Comparison of ENCODE assay signal across 15 mouse cellular contexts in the genomic region with DNA sequence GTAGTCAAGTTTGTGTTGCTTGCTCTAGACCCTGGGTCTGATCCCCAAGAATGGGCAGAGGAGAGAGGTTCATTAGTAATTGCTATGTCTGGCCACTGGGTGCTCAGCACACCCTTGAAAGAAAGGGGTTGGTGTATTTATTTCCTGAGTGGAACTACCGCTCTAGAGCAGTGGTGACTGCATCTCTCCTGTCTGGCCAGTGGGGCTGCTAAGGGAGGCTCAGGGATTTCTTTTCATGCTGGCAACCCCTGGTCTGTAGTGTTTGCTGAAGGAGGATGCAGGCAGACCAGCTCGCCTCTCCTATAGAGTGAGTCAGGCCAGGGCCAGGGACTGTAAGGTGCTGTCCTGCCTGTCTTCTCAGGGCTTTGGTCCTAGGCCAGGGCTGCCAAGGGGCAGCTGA. TPM values are rescaled to one million over a fixed set of nuclear protein-coding genes. Genes with fewer than 3 reads are reported as not detected.
DNase-seq lines count a peak whose midpoint lies in the region; ATAC-seq and TF ChIP-seq lines count a peak whose summit lies in the region.
"Had no signal": no experiment of that assay in that cellular context is flagged by ENCODE, and none has a peak within 500 bp of the region (broad histone marks: within the 10 kb centered on the region; RNA-seq: fewer than 3 reads in every experiment).

No protein-coding gene starts in this region.

- no peaks in the 10 kb centered on the region for H3K36me3 ChIP-seq in heart, adult 2 months (ENCODE audit: control insufficient read depth, insufficient read depth, low read length)
- H3K36me3 ChIP-seq in lung, embryonic 14.5 days (ENCODE audit: insufficient read depth): no peaks in the 10 kb centered on the region
- H3K36me3 ChIP-seq in embryonic facial prominence, embryonic 15.5 days: no peaks in the 10 kb centered on the region
- no peaks in the 10 kb centered on the region for H3K36me3 ChIP-seq in limb, embryonic 15.5 days
- H3K36me3 ChIP-seq: heart, embryonic 15.5 days; midbrain, embryonic 12.5 days had no signal

- no peak for DNase-seq in heart, adult 2 months
- DNase-seq in heart, adult 9 months (ENCODE audit: low spot score in 2 of 2): no peak
- DNase-seq in lung, embryonic 14.5 days: no peak
- DNase-seq in lung, postnatal 14 days: no peak
- no peak for DNase-seq in frontal cortex, postnatal 36 days (ENCODE audit: low spot score in 2 of 2)
- no peak for DNase-seq in thymus, postnatal 4 days
- DNase-seq: adrenal gland, postnatal 25 days; kidney, adult 18-20 months; left cerebral cortex, postnatal 4 days; lung, adult 2 months had no signal

- TF ChIP-seq POLR2A in heart, adult 2 months (IDR thresholded peaks at IDR 0.05; ENCODE audit: insufficient read depth, low read depth, low read length): no peak

- no peak overlapping the region for H3K4me2 ChIP-seq in lung, embryonic 14.5 days
- no peak overlapping the region for H3K4me2 ChIP-seq in embryonic facial prominence, embryonic 15.5 days (replicated peaks)
- H3K4me2 ChIP-seq in limb, embryonic 15.5 days: no peak overlapping the region
- H3K4me2 ChIP-seq: heart, embryonic 15.5 days; midbrain, embryonic 12.5 days had no signal

- H3K27ac ChIP-seq in heart, adult 2 months: no peak overlapping the region
- peak overlapping the region; percentile 15; the same call in 1 of the 2 replicates for H3K27ac ChIP-seq in lung, embryonic 14.5 days (ENCODE audit: low read depth)
- H3K27ac ChIP-seq in embryonic facial prominence, embryonic 15.5 days (replicated peaks): peak overlapping the region; percentile 84; the same call in 1 of the 2 replicates
- H3K27ac ChIP-seq in limb, embryonic 15.5 days: peak overlapping the region; percentile 90; the same call in 1 of the 2 replicates
- H3K27ac ChIP-seq: heart, embryonic 15.5 days; midbrain, embryonic 12.5 days had no signal

- H3K9me3 ChIP-seq in lung, embryonic 14.5 days (ENCODE audit: low read depth, low read length): no peaks in the 10 kb centered on the region
- no peaks in the 10 kb centered on the region for H3K9me3 ChIP-seq in embryonic facial prominence, embryonic 15.5 days (replicated peaks)
- H3K9me3 ChIP-seq in limb, embryonic 15.5 days: no peaks in the 10 kb centered on the region
- H3K9me3 ChIP-seq: G1E; heart, embryonic 15.5 days; midbrain, embryonic 12.5 days had no signal

- no peak for TF ChIP-seq EP300 in heart, adult 2 months (IDR thresholded peaks at IDR 0.05; ENCODE audit: insufficient read depth, low read depth, low read length)

- WGBS in heart, adult 2 months: 73% methylated on average over 2 of the region's 2 CpGs
- 65% methylated on average over 2 of the region's 2 CpGs for WGBS in lung, embryonic 14.5 days
- 80% methylated on average over 2 of the region's 2 CpGs for WGBS in embryonic facial prominence, embryonic 15.5 days
- WGBS in limb, embryonic 15.5 days: 62% methylated on average over 2 of the region's 2 CpGs

- intact Hi-C loops in heart, adult 2 months (cut with DNase I): no loop called here

- ATAC-seq in lung, embryonic 14.5 days (ENCODE audit: insufficient read depth): 0 out of 2 replicates have a peak, but pooled peaks have one; percentile 13
- no peak for ATAC-seq in embryonic facial prominence, embryonic 15.5 days (ENCODE audit: insufficient number of reproducible peaks, low FRiP score, low TSS enrichment, low read depth)
- no peak; the same call in 1 of the 2 replicates for ATAC-seq in limb, embryonic 15.5 days (ENCODE audit: insufficient number of reproducible peaks, low FRiP score, low TSS enrichment, low read depth)

- no peak overlapping the region for H3K4me3 ChIP-seq in heart, adult 2 months
- H3K4me3 ChIP-seq in lung, embryonic 14.5 days (ENCODE audit: low read depth, low read length): no peak overlapping the region
- H3K4me3 ChIP-seq in embryonic facial prominence, embryonic 15.5 days (replicated peaks): no peak overlapping the region
- no peak overlapping the region for H3K4me3 ChIP-seq in limb, embryonic 15.5 days
- H3K4me3 ChIP-seq: heart, embryonic 15.5 days; midbrain, embryonic 12.5 days had no signal

- TF ChIP-seq CTCF in heart, adult 2 months (IDR thresholded peaks at IDR 0.05): peak; percentile 14; the same call in 1 of the 2 replicates
- TF ChIP-seq CTCF in lung, embryonic 14.5 days (IDR thresholded peaks at IDR 0.05; ENCODE audit: low read depth): 0 out of 2 replicates have a peak, but pooled peaks have one; percentile 20

- no peak overlapping the region for H3K9ac ChIP-seq in heart, adult 2 months (ENCODE audit: low read depth, low read length)
- peak overlapping the region; percentile 15; the same call in 1 of the 2 replicates for H3K9ac ChIP-seq in lung, embryonic 14.5 days
- H3K9ac ChIP-seq in embryonic facial prominence, embryonic 15.5 days: no peak overlapping the region
- H3K9ac ChIP-seq in limb, embryonic 15.5 days: no peak overlapping the region
- H3K9ac ChIP-seq: heart, embryonic 15.5 days; midbrain, embryonic 12.5 days had no signal

- peaks cover 9% of the 10 kb centered on the region for H3K79me2 ChIP-seq in heart, adult 2 months (replicated peaks; ENCODE audit: control insufficient read depth, insufficient read depth, low read length)

- H3K27me3 ChIP-seq in heart, adult 2 months (ENCODE audit: control insufficient read depth, insufficient read depth, low read length): no peaks in the 10 kb centered on the region
- no peaks in the 10 kb centered on the region for H3K27me3 ChIP-seq in lung, embryonic 14.5 days (ENCODE audit: insufficient read depth, low read length)
- no peaks in the 10 kb centered on the region for H3K27me3 ChIP-seq in embryonic facial prominence, embryonic 15.5 days
- H3K27me3 ChIP-seq in limb, embryonic 15.5 days: no peaks in the 10 kb centered on the region
- H3K27me3 ChIP-seq: heart, embryonic 15.5 days; midbrain, embryonic 12.5 days had no signal

- peaks cover 10% of the 10 kb centered on the region for H3K4me1 ChIP-seq in heart, adult 2 months (ENCODE audit: control insufficient read depth, insufficient read depth, low read length)
- H3K4me1 ChIP-seq in lung, embryonic 14.5 days (ENCODE audit: insufficient read depth): peaks cover 9% of the 10 kb centered on the region
- H3K4me1 ChIP-seq in embryonic facial prominence, embryonic 15.5 days: peaks cover 26% of the 10 kb centered on the region
- H3K4me1 ChIP-seq in limb, embryonic 15.5 days: peaks cover 28% of the 10 kb centered on the region

RNA-seq across cellular contexts. Expression of a gene that starts 37.5 kb away (rescaled TPM):
- total RNA-seq in heart, adult 2 months (2021): 10 to 100 TPM; 21.5 to 21.6 TPM
- polyA plus RNA-seq in heart, adult 2 months (2012; rRNA removed): 12.5 and 13.2 TPM in 2 replicates
- polyA plus RNA-seq in lung, embryonic 14.5 days (2014; fragmentation: Nextera tagmentation; extraction: Ambion mirVana): 68.4 and 68.5 TPM in 2 replicates
- 65.5 and 65.9 TPM in 2 replicates for polyA plus RNA-seq in embryonic facial prominence, embryonic 15.5 days (2015; fragmentation: Nextera tagmentation; extraction: Ambion mirVana)
- polyA plus RNA-seq in limb, embryonic 15.5 days (2015; fragmentation: Nextera tagmentation; extraction: Ambion mirVana): 59.0 and 60.9 TPM in 2 replicates

RNA-seq across cellular contexts. Expression of a gene that starts 38.0 kb away (rescaled TPM):
- total RNA-seq in heart, adult 2 months (2021): 10 to 100 TPM; 51.6 to 76.4 TPM
- 64.4 and 90.1 TPM in 2 replicates for polyA plus RNA-seq in heart, adult 2 months (2012; rRNA removed)
- 18.7 and 19.4 TPM in 2 replicates for polyA plus RNA-seq in lung, embryonic 14.5 days (2014; fragmentation: Nextera tagmentation; extraction: Ambion mirVana)
- polyA plus RNA-seq in embryonic facial prominence, embryonic 15.5 days (2015; fragmentation: Nextera tagmentation; extraction: Ambion mirVana): 15.3 and 16.6 TPM in 2 replicates
- polyA plus RNA-seq in limb, embryonic 15.5 days (2015; fragmentation: Nextera tagmentation; extraction: Ambion mirVana): 12.3 and 13.0 TPM in 2 replicates
